Mouse (Mus musculus) gonadal fat pad, adult 2 months (tissue): ENCODE data around the gene Macrod2. TPM values are rescaled to one million over a fixed set of nuclear protein-coding genes. Genes with fewer than 3 reads are reported as not detected.
"Not testable (repeated sequence)": the region's sequence is repeated elsewhere in the genome, so short reads cannot be mapped to it uniquely, and the experiment has no call there.

Source experiments
- DNase-seq: peaks from one replicate; pipeline ENCODE4 v3.0.0-alpha.2; 2012; ENCODE audit warnings: low read depth
- polyA plus RNA-seq: library from polyadenylated mRNA; depleted of rRNA; stranded (reverse); fragments of >200 nt; gene quantifications from 2 replicates; pipeline ENCODE4 v1.2.3, GENCODE M21; 2012

The Macrod2 gene
- polyA plus RNA-seq, 1 experiment: 2.5 TPM

- DNase-seq: no peak
Measured at GRCm38 (mm10) chr2:140698585-140698984, 303.5 kb downstream of the Macrod2 start.

- DNase-seq: no peak
Measured at GRCm38 (mm10) chr2:140703377-140703776, 308.3 kb downstream of the Macrod2 start.

GRCm38 (mm10) chr2:140704146-140704545, 309.0 kb downstream of the Macrod2 start:
- no peak for DNase-seq

GRCm38 (mm10) chr2:140705278-140705677, 310.2 kb downstream of the Macrod2 start:
- no peak for DNase-seq

- no peak for DNase-seq
Measured at GRCm38 (mm10) chr2:140707550-140707949, 312.4 kb downstream of the Macrod2 start.

GRCm38 (mm10) chr2:140715822-140716221, 320.7 kb downstream of the Macrod2 start:
- no peak for DNase-seq

- no peak for DNase-seq
Measured at GRCm38 (mm10) chr2:140717407-140717806, 322.3 kb downstream of the Macrod2 start.

GRCm38 (mm10) chr2:140732616-140733183, 337.6 kb downstream of the Macrod2 start:
- DNase-seq: no peak

- DNase-seq: no peak
Measured at GRCm38 (mm10) chr2:140740511-140740910, 345.4 kb downstream of the Macrod2 start.

GRCm38 (mm10) chr2:140742954-140743353, 347.8 kb downstream of the Macrod2 start:
- DNase-seq: not testable (repeated sequence)

- DNase-seq: no peak
Measured at GRCm38 (mm10) chr2:140758881-140759280, 363.8 kb downstream of the Macrod2 start.

GRCm38 (mm10) chr2:140759732-140760131, 364.6 kb downstream of the Macrod2 start:
- DNase-seq: no peak

- DNase-seq: no peak
Measured at GRCm38 (mm10) chr2:140760137-140760536, 365.0 kb downstream of the Macrod2 start.

- no peak for DNase-seq
Measured at GRCm38 (mm10) chr2:140763076-140763891, 368.2 kb downstream of the Macrod2 start.

- no peak for DNase-seq
Measured at GRCm38 (mm10) chr2:140769473-140769872, 374.4 kb downstream of the Macrod2 start.

GRCm38 (mm10) chr2:140772825-140773224, 377.7 kb downstream of the Macrod2 start:
- no peak for DNase-seq

GRCm38 (mm10) chr2:140773456-140773855, 378.3 kb downstream of the Macrod2 start:
- no peak for DNase-seq

GRCm38 (mm10) chr2:140774808-140775370, 379.8 kb downstream of the Macrod2 start:
- peak; percentile 85 for DNase-seq

GRCm38 (mm10) chr2:140775448-140776101, 380.5 kb downstream of the Macrod2 start:
- no peak for DNase-seq

GRCm38 (mm10) chr2:140778212-140778611, 383.1 kb downstream of the Macrod2 start:
- DNase-seq: no peak

GRCm38 (mm10) chr2:140783041-140783440, 387.9 kb downstream of the Macrod2 start:
- no peak for DNase-seq

- DNase-seq: no peak
Measured at GRCm38 (mm10) chr2:140784626-140785025, 389.5 kb downstream of the Macrod2 start.
